Mouse (Mus musculus): Measurements from ENCODE around the gene Actn1.

The Actn1 gene

GRCm38 (mm10) chr12:80132250-80133003 is 127.7 kb downstream of the Actn1 start:
- DNase-seq: peak; percentile 95

GRCm38 (mm10) chr12:80131359-80132249 is 128.6 kb downstream of the Actn1 start:
- peak; percentile 46 for DNase-seq

- DNase-seq: peak; percentile 70
Measured at GRCm38 (mm10) chr12:80130558-80131358, 129.4 kb downstream of the Actn1 start.

- DNase-seq: peak; percentile 62
Measured at GRCm38 (mm10) chr12:80129531-80129930, 130.6 kb downstream of the Actn1 start.

- no peak for DNase-seq
Measured at GRCm38 (mm10) chr12:80127191-80127762, 132.9 kb downstream of the Actn1 start.

GRCm38 (mm10) chr12:80125316-80125715 is 134.9 kb downstream of the Actn1 start:
- no peak for DNase-seq

- DNase-seq: no peak
Measured at GRCm38 (mm10) chr12:80124756-80125155, 135.4 kb downstream of the Actn1 start.

- no peak for DNase-seq
Measured at GRCm38 (mm10) chr12:80124211-80124610, 136.0 kb downstream of the Actn1 start.

- peak; percentile 67 for DNase-seq
Measured at GRCm38 (mm10) chr12:80123227-80123803, 136.9 kb downstream of the Actn1 start.

GRCm38 (mm10) chr12:80121438-80121837 is 138.7 kb downstream of the Actn1 start:
- DNase-seq: no peak

- no peak for DNase-seq
Measured at GRCm38 (mm10) chr12:80118588-80118987, 141.6 kb downstream of the Actn1 start.
